Mouse (Mus musculus) layer of hippocampus, adult 9-11 months (tissue): Measurements from ENCODE around the gene Espl1.
A peak's percentile ranks its signal among the peaks of the same experiment; 100 is the strongest.

ENCODE experiments used
- DNase-seq: peaks from one replicate; pipeline ENCODE4 v3.0.0; 2022

Gene Espl1

DNA sequence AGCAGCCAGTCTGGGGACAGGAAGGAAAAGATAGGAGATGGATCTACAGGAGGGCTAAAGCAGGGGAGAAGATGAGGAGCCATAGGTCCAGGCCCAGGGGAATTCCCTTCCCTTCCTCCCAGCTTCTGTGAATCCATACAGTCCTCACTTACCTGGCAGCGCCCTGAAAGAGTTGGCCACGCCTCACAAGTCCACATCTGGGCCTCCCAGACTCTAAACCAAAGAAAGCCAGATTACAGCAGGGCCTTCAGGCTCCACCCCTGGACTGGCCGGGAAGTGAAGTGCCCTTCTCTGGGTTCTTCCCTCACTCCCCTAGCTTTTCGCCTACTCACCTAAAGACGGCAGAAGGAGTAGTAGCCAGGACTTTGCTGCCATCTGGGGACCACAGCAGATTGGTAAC is 43.5 kb downstream of the Espl1 start:
- DNase-seq = no peak

DNA sequence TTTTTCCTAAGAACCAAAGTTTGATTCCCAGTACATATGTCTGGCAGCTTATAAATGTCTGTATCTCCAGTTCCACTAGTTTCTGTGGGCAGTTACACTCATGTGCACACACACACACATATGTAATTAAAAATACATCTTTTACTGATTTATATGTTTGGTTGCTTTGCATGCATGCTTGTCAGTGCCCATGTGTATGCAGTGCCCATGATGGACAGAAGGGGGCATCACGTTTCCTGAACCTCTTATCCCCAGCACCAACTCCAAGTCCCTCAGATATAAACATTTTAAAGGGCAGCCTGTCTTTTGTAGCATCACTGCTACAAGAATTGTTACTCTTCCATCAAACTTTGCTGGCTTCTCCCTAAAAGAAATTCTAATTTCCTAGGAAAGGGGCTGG is 45.5 kb downstream of the Espl1 start:
- DNase-seq = no peak

DNA sequence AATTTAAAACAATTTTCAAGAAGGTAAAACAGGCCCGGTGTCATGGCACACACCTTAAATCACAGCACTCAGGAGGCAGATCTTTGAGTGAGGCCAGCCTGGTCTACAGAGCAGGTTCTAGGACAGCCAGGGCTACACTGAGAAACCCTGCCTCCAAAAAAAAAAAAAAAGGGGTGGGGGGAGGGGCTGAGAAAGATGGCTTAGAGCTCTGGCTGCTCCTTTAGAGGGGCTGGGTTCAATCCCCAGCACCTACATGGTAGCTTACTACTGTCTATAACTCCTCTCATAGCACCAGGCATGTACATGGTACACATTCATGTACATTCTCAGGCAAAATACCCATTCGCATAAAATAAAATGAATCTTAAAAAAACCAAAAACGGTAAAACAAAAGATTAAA is 48.4 kb downstream of the Espl1 start:
- no peak for DNase-seq

DNA sequence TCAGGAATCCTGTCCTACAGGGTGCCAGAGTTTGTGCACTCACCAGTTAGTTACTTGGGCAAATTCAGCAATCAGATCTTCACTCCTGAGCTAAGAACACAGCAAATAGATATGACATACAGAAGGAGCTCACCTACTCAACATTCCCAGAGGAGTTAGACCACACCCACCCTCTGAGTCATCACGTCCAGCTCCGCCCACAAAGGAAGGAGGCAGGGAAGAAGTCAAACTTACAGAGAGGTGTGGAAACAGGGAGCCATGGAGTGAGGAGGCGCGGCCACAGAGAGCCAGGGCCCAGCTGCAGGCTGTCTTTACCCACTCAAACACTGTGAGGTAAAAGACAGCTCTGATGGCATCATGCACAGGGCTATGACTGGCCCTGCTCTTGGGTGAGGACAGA is 50.4 kb downstream of the Espl1 start:
- no peak for DNase-seq

DNA sequence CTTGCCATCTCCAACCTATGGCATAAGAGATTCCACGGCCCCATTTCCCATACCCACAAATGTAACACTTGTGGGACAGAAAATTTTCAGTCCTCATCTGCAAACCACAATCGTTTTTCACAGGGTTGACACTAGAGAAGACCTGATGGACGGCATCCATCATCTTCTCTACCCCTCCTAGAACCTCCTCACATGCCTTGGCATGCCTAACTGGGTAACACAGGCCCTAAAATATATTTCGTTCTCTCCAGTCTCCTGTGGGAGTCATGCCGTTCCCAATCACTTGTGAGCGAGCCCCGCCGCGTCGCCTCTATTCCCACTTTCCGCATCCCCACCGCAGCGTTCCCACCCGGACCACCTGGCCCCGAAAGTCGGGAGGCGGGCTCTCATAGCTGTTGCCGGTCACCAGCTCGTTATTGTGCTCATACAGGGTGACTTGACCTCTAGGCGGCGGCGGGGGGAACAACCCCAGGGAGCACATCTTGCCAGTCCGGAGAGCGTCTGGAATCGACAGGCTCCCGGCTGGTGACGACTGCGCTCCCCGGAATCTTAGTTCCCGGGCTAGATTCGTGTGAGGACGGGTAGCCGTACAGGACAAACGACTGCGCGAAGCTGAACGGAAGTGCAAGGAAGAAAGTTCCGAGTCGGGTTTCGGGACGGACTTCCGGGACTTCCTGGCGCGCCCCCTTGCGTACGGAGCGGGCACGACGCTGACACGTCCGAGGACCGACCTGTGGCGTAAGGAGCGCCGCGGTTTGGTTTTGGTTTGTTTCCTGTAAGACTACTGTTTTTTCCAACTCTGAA is 54.3 kb downstream of the Espl1 start, which contains the start of gene Aaas:
Aaas (minus strand) TSS at position 634 of the 804 bp plus-strand sequence.
- peak; percentile 94 for DNase-seq

DNA sequence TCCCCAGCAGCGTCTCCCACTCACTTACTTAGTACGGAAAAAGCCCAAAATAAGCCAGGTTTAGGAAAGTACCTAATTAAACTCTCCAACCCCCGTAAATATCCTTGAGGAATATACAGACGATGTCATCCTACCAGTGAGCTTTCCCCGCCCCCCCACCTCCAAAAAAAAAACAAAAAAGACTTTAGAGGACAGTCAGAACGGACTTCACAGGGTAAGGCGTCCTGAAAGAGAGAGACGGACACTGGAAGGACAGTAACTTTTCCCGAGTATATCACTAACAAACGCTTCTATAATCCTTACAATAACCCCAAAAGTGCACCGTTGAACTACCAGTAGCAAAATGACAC is 54.9 kb downstream of the Espl1 start:
- no peak for DNase-seq

DNA sequence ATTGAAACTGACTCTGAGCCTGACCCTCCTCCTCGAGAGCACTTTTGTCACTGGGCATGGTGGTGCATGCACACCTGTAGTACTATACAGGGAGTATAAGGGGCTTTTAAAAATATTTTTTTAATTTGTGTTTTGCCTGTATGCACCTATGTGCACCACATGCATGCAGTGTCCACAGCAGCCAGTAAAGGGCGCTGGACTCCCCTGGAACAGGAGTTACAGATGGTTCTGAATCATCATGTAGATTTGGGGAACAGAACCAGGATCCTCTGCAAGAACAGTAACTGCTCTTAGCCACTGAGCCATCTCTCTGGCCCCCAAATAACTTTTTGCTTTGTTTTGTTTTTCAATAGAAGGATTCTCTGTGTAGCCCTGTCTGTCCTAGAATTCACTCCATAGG is 56.1 kb downstream of the Espl1 start:
- no peak for DNase-seq

DNA sequence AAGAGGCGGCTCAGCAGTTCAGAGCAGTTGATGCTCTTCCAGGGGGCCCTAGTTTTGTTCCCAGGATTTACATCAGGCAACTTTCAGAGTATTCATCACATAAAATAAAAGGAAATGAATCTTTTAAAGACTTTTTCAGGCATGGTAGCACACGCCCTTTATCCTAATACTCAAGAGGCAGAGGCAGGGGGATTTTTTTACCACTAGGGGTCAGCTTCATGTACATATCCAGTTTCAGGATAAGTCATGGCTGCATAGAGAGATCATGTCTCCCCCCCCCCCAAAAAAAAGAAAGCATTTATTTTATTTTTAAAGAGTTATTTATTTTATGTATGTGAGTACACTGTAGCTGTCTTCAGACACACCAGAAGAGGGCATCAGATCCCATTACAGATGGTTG is 57.9 kb downstream of the Espl1 start:
- no peak for DNase-seq

DNA sequence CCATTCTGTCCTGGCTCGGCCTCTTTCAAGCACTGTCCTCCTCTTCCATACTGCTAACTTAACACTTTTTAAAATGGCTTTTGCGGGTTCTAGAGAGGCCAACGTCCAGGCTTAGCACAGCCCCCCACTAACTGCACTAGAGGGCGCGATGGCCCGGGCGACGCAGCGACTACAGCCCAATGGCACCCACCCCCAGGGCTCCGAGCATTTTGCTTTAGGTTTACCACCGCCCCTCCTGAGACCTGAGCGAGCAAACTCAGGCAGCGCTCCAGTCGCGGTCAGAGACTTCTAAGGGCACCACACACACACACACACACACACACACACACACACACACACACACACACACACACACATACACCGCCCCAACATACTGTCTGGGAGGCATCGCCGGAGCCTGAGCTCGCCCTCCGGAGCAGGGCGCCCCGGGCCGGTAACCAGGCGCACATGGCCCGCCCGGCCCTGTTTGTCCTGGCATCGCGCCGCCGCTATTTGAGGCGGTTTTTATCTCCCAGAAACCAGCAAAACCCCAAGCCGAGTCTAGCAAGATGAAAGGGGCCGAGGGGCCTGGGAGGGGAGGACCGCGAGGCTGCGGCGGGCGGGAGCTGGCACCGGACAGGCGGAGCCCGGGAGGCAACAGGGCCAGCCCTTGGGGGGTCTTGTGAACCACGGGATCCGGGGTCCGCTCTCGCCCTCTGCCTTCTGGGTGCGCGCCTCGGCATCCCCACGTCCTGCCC is 59.2 kb downstream of the Espl1 start:
- DNase-seq = peak; percentile 44

DNA sequence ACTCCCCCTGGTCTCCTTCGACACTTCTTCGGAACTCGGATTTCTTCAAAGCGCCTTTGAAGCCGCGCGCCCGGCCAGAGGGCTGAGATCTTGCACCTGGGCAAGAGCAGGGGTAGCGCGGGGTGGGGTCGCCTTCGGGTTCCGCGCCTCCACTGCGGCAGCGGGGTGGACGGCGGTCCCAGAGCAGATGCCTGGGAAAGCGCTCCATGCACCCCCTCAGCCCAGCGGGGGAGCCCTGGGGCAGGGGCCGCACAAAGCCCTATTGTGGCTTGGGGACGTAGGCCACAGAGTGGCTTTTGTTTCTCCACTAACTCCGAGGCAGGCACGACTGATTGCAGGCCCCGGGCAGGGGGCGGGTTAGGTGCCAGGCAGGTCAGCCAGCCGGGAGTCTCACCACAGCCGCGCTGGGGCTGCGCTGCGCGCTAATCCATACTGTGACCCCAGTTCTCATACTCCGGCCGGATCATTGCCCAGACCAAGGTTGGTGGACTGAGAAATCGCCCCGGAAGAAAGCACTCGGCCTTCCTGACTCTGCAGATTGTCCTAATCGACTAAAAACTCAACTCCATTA is 59.9 kb downstream of the Espl1 start:
- peak; percentile 81 for DNase-seq

DNA sequence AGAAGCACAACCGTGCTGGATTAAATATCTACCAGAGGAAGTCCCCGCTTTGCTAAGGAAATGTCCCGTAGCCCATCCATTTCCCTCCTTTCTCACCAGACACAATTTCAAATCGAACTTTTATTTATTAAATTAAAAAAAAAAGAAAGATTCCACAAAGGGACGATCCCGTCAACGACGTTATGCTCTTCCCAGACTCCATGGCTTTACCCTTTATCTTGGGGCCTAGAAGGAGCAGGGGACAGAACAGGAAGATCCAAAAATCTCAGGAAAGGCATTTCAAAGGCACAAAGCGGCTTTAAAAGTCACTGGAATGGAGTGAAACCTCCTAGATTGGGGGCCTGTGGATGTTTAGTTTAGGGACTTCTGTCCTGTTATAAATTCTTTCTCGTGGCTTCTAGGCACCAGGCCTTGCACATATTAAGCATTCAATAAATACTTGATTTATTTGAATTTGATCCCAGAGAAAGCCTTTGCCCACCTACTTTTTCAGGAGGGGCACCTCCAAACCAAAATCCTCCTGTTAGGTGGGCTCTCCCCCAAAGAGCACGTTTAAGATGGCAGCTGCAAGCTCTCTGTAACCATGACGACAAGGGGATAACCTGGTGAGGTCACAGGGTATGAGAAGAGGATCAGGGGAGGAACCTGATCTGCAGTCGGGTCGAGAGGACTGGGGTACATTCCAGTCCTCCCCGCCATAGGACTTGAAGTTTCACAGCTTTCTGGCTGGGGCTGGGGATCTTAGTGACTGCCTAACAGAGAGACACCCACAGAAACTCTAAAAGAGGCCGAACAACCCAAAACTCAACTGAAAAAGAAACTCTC is 60.6 kb downstream of the Espl1 start:
- DNase-seq = no peak

DNA sequence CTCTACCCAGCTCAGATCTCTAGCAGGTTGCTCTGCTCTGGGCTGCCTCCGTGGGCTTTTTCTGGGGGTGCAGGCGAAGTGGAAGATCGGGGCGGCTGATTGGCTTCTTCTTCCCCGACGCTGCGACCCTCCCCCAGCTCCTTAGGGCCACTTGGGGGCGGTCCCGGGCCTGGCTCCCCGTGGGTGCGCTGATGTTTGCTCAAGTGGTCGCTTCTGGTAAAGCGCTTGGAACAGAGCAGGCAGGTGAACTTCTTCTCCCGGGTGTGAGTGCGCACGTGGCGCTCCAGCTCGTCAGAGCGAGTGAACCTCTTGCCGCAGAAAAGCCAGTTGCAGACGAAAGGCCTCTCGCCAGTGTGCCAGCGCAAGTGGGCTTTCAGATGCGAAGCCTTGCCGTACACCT is 62.1 kb downstream of the Espl1 start:
- DNase-seq = no peak

DNA sequence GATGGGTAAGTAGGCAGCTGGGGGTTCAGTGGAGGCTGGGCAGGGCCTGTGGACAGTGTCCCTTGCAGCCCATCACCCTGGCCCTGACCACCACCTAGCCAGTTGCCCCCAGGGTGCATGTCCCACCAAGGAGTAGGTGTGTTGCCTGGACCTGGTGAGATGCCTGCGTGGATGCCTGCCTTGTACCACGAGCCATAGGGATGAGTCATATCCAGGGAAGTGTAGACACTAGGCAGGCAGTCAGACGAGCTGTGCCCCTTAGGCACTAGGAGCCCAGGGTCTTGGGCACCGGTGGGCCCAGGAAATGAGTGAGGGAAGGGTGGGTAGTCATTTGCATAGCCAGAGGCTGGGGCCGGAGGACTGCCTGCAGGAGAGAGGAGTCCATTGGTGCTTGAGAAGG is 62.8 kb downstream of the Espl1 start:
- no peak for DNase-seq

DNA sequence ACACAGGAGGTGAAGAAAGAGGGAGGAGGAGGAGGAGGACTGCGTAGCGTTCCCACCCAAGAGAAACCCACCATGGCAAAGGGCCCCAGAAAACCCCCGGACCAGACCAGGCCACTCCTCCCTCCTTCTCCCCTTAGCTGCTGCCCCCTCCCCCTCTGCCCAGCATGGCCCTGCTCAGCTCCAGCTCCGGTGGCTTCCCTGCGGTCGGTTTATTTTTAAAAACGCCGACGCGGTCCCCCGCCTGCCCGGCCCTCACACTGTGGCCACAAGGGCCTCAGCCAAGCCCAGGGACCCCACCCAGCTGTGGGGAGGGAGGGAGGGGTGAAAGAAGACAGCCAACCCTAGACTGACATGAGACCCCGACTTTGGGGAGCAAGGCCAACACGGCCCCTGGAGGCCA is 66.6 kb downstream of the Espl1 start:
- no peak for DNase-seq

DNA sequence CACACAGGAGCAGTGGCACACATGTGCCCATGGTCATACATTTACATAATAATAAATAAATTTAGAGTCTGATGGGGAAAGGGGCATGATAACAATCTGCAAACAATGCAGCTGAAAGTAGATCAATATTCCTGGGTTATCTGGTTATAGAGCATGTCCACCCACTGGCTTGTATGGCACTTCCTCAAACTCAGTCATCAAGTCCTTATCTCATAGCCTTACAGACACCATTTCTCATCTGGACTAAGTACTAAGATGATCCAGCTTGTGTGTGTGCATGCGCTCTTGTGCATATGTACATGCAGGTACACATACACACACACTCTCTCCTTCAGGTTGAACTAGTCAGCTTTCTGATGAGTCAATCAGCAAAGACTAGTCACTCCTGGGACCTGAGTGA is 68.6 kb downstream of the Espl1 start:
- no peak for DNase-seq

DNA sequence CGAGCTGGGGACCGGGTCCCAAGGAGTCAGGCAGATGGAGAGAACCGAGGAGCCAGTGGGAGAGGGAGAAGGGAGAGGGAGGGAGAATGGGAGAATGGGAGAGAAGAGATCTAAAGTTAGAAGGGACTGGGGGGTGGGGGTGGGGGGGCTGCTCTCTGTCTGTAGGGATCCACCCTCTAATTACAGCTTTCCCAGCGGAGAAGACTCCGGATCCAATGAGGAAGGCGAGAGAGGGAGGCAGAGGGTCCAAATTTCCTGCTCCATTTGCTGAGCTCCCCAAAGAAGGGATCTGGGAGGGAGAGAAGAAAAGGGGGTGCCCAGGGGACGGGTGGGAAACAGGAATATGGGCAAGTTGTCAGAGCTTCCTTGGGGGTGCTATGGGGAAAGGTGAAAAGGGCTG is 70.2 kb downstream of the Espl1 start:
- DNase-seq = no peak

DNA sequence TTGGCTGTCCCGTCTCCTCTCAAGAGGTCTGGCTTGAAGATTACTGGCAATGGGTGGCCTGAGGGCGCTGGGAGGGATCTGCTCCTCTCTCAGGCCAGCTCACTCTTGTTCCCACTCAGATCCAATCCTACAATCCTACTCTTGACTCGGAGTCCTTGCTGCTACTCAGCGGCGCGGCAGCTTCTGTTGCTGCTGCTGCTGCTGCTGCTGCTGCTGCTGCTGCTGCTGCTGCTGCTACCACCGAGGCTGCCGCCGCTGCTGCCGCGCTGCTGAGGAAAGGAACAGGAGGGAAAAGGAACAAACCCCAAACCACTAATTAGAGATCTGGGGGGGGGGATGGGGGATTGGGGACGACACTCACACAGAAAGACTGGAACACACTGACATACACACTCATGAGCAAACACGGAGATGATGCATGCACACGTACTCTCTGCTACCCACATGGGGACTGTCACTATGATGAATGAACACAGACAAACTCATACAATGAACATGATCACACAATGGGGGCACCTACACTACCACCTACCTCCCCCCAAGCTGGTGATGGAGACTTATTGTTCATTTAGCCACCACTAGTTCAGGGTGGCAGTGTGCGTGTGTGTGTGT is 70.8 kb downstream of the Espl1 start, which contains the start of gene Sp7:
Sp7 (minus strand) TSS at position 450 of the 612 bp plus-strand sequence.
- no peak for DNase-seq

DNA sequence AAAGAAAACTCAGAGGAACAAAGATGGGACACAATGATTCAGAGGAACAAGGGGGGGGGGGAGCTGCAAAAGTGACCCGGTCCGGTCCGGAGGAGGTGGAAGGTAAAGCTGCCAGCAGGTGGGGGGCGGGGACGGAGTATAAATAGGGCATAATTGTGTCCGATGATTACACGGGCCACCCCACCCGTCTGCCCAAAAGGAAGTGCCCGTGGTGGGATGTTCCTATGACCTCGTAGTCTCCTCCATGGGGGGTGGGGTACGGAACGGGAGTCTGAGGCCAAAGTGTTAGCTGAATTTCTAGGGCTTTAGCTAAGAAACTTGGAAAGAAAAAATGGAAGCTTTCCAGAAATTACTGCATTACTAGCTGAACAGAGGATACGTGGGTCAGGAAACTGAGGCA is 73.9 kb downstream of the Espl1 start:
- no peak for DNase-seq

DNA sequence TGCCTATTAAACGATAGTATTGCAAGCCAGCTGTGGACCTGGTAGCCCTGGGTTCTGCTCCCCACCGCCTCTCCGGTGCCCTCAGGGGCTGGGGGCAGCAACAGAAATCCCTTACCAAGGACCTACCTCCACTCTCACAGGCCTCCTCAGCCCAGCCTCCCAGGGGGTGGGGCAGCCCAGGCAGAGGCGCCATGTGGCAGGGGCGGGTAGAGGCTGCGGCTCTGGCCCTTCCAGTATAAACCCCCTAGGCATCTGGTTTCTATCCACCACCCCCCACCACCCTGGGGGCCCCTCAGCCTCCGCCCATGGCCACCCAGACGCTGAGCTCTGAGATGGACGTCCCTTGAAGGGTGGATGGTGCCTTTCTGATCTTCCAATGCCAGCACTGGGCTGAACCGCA is 74.7 kb downstream of the Espl1 start:
- DNase-seq = no peak
